Mouse (Mus musculus): ENCODE measurements around the gene Mbd3. TPM values are rescaled to one million over a fixed set of nuclear protein-coding genes. Genes with fewer than 3 reads are reported as not detected.

Mbd3 gene
- polyA plus RNA-seq, 1 experiment from 2014 or later, result 90.6 TPM

- H3K9me3 ChIP-seq (ENCODE audit: low read length), result no peaks in the 10 kb centered on the region
- no peak overlapping the region for H3K9ac ChIP-seq (replicated peaks; ENCODE audit: low read depth)
- 64% methylated on average over 8 of the region's 8 CpGs for whole genome bisulfite sequencing
- no peak overlapping the region for H3K4me3 ChIP-seq (ENCODE audit: low read depth, low read length)
- no peak overlapping the region for H3K4me2 ChIP-seq (replicated peaks; ENCODE audit: low read depth, low read length)
- peaks cover 10% of the 10 kb centered on the region; the same call in 1 of the 2 replicates for H3K4me1 ChIP-seq (ENCODE audit: insufficient read depth, low read depth, low read length)
- peaks cover 28% of the 10 kb centered on the region for H3K36me3 ChIP-seq (ENCODE audit: insufficient read depth, low read length)
- ATAC-seq, result no peak
- DNase-seq (ENCODE audit: low spot score), result no peak
- H3K27ac ChIP-seq (ENCODE audit: low read length), result no peak overlapping the region
- no peak for TF ChIP-seq EP300 (IDR thresholded peaks at IDR 0.05)
- TF ChIP-seq CTCF (IDR thresholded peaks at IDR 0.05), result no peak
- no peaks in the 10 kb centered on the region for H3K27me3 ChIP-seq (replicated peaks; ENCODE audit: insufficient read depth, low read length)
Measured at GRCm38 (mm10) chr10:80430375-80430980, 31.1 kb upstream of the Mbd3 start.

GRCm38 (mm10) chr10:80429800-80430199 lies 30.4 kb upstream of the Mbd3 start:
- no peak overlapping the region for H3K9ac ChIP-seq (replicated peaks; ENCODE audit: low read depth)

GRCm38 (mm10) chr10:80425041-80425440 lies 25.7 kb upstream of the Mbd3 start:
- DNase-seq (ENCODE audit: low spot score) (no peak), ATAC-seq (no peak)
- Histone ChIP-seq H3K4me1 (ENCODE audit: insufficient read depth, low read depth, low read length) (no peaks in the 10 kb centered on the region), H3K9me3 (ENCODE audit: low read length) (no peaks in the 10 kb centered on the region), H3K36me3 (ENCODE audit: insufficient read depth, low read length) (peaks cover 38% of the 10 kb centered on the region), H3K4me2 (replicated peaks; ENCODE audit: low read depth, low read length) (no peak overlapping the region), H3K4me3 (ENCODE audit: low read depth, low read length) (no peak overlapping the region), H3K9ac (replicated peaks; ENCODE audit: low read depth) (no peak overlapping the region), H3K27ac (ENCODE audit: low read length) (no peak overlapping the region), H3K27me3 (replicated peaks; ENCODE audit: insufficient read depth, low read length) (no peaks in the 10 kb centered on the region)
- TF ChIP-seq EP300 (IDR thresholded peaks at IDR 0.05), result no peak
- TF ChIP-seq CTCF (IDR thresholded peaks at IDR 0.05), result peak; percentile 29; the same call in 1 of the 2 replicates
- 95% methylated on average over 3 of the region's 3 CpGs for WGBS

More at GRCm38 (mm10) chr10:80429800-80430199, 30.4 kb upstream of the Mbd3 start:
- Histone ChIP-seq H3K4me3 (ENCODE audit: low read depth, low read length) (no peak overlapping the region), H3K27ac (ENCODE audit: low read length) (no peak overlapping the region), H3K36me3 (ENCODE audit: insufficient read depth, low read length) (peaks cover 34% of the 10 kb centered on the region), H3K4me1 (ENCODE audit: insufficient read depth, low read depth, low read length) (peaks cover 10% of the 10 kb centered on the region; the same call in 1 of the 2 replicates), H3K27me3 (replicated peaks; ENCODE audit: insufficient read depth, low read length) (no peaks in the 10 kb centered on the region), H3K4me2 (replicated peaks; ENCODE audit: low read depth, low read length) (no peak overlapping the region), H3K9me3 (ENCODE audit: low read length) (no peaks in the 10 kb centered on the region)
- ATAC-seq (no peak), DNase-seq (ENCODE audit: low spot score) (no peak)
- TF ChIP-seq EP300 (IDR thresholded peaks at IDR 0.05) (no peak), CTCF (IDR thresholded peaks at IDR 0.05) (no peak)
- WGBS, result 80% methylated on average over 8 of the region's 8 CpGs

GRCm38 (mm10) chr10:80423562-80423961 lies 24.2 kb upstream of the Mbd3 start:
- WGBS, result 39% methylated on average over 4 of the region's 4 CpGs
- Histone ChIP-seq H3K9me3 (ENCODE audit: low read length) (no peaks in the 10 kb centered on the region), H3K36me3 (ENCODE audit: insufficient read depth, low read length) (peaks cover 41% of the 10 kb centered on the region), H3K4me3 (ENCODE audit: low read depth, low read length) (no peak overlapping the region), H3K4me2 (replicated peaks; ENCODE audit: low read depth, low read length) (no peak overlapping the region), H3K27ac (ENCODE audit: low read length) (no peak overlapping the region), H3K4me1 (ENCODE audit: insufficient read depth, low read depth, low read length) (no peaks in the 10 kb centered on the region; the same call in 1 of the 2 replicates), H3K27me3 (replicated peaks; ENCODE audit: insufficient read depth, low read length) (no peaks in the 10 kb centered on the region), H3K9ac (replicated peaks; ENCODE audit: low read depth) (no peak overlapping the region)
- no peak for TF ChIP-seq EP300 (IDR thresholded peaks at IDR 0.05)
- no peak for TF ChIP-seq CTCF (IDR thresholded peaks at IDR 0.05)
- no peak for DNase-seq (ENCODE audit: low spot score)
- peak; percentile 61 for ATAC-seq

GRCm38 (mm10) chr10:80421651-80422472 lies 22.5 kb upstream of the Mbd3 start:
- ATAC-seq (no peak), DNase-seq (ENCODE audit: low spot score) (no peak)
- H3K27me3 ChIP-seq (replicated peaks; ENCODE audit: insufficient read depth, low read length), result no peaks in the 10 kb centered on the region
- H3K9me3 ChIP-seq (ENCODE audit: low read length), result no peaks in the 10 kb centered on the region
- TF ChIP-seq CTCF (IDR thresholded peaks at IDR 0.05) (no peak), EP300 (IDR thresholded peaks at IDR 0.05) (no peak)
- H3K9ac ChIP-seq (replicated peaks; ENCODE audit: low read depth), result no peak overlapping the region
- 81% methylated on average over 9 of the region's 9 CpGs for WGBS
- H3K36me3 ChIP-seq (ENCODE audit: insufficient read depth, low read length), result peaks cover 40% of the 10 kb centered on the region
- no peak overlapping the region for H3K4me3 ChIP-seq (ENCODE audit: low read depth, low read length)
- no peak overlapping the region for H3K4me2 ChIP-seq (replicated peaks; ENCODE audit: low read depth, low read length)
- H3K4me1 ChIP-seq (ENCODE audit: insufficient read depth, low read depth, low read length), result no peaks in the 10 kb centered on the region; the same call in 1 of the 2 replicates
- no peak overlapping the region for H3K27ac ChIP-seq (ENCODE audit: low read length)

- Histone ChIP-seq H3K4me3 (ENCODE audit: low read depth, low read length) (no peak overlapping the region), H3K4me1 (ENCODE audit: insufficient read depth, low read depth, low read length) (no peaks in the 10 kb centered on the region; the same call in 1 of the 2 replicates), H3K9me3 (ENCODE audit: low read length) (no peaks in the 10 kb centered on the region), H3K27me3 (replicated peaks; ENCODE audit: insufficient read depth, low read length) (no peaks in the 10 kb centered on the region), H3K36me3 (ENCODE audit: insufficient read depth, low read length) (peaks cover 33% of the 10 kb centered on the region), H3K27ac (ENCODE audit: low read length) (no peak overlapping the region), H3K9ac (replicated peaks; ENCODE audit: low read depth) (no peak overlapping the region), H3K4me2 (replicated peaks; ENCODE audit: low read depth, low read length) (no peak overlapping the region)
- DNase-seq (ENCODE audit: low spot score), result no peak
- 88% methylated on average over 8 of the region's 8 CpGs for WGBS
- ATAC-seq, result no peak
- no peak for TF ChIP-seq CTCF (IDR thresholded peaks at IDR 0.05)
- TF ChIP-seq EP300 (IDR thresholded peaks at IDR 0.05), result no peak
Measured at GRCm38 (mm10) chr10:80421208-80421607, 21.9 kb upstream of the Mbd3 start.
